ENCODE assay signal across 10 mouse cellular contexts in genomic region chr6:135148506-135148905, GRCm38 (mm10). TPM values are rescaled to one million over a fixed set of nuclear protein-coding genes. Genes with fewer than 3 reads are reported as not detected.
DNase-seq lines count a peak whose midpoint lies in the region; ATAC-seq and TF ChIP-seq lines count a peak whose summit lies in the region.
"Had no signal": no experiment of that assay in that cellular context is flagged by ENCODE, and none has a peak within 500 bp of the region (broad histone marks: within the 10 kb centered on the region; RNA-seq: fewer than 3 reads in every experiment).

No protein-coding gene starts in this region.

- no peak overlapping the region for H3K27ac ChIP-seq in cerebellum, adult 2 months (ENCODE audit: insufficient read depth, low read length)
- H3K27ac ChIP-seq in neural tube, embryonic 12.5 days = no peak overlapping the region
- no peak overlapping the region for H3K27ac ChIP-seq in neural tube, embryonic 15.5 days (replicated peaks)
- H3K27ac ChIP-seq in intestine, postnatal 0 days (ENCODE audit: low read depth, low read length) = no peak overlapping the region
- H3K27ac ChIP-seq in midbrain, embryonic 13.5 days = no peak overlapping the region
- H3K27ac ChIP-seq: heart, embryonic 13.5 days had no signal

- peak; percentile 21; the same call in 1 of the 2 replicates for ATAC-seq in neural tube, embryonic 12.5 days (ENCODE audit: low FRiP score, low read depth)
- ATAC-seq in neural tube, embryonic 15.5 days (ENCODE audit: low FRiP score) = no peak
- ATAC-seq in intestine, postnatal 0 days = no peak
- ATAC-seq in midbrain, embryonic 13.5 days = peak; percentile 29; the same call in 1 of the 2 replicates

- peak; percentile 70 for TF ChIP-seq CTCF in cerebellum, adult 2 months (IDR thresholded peaks at IDR 0.05; ENCODE audit: borderline replicate concordance, insufficient read depth, low read depth, low read length)
- TF ChIP-seq CTCF in intestine, postnatal 0 days (IDR thresholded peaks at IDR 0.05; ENCODE audit: low read depth) = peak; percentile 87

- H3K4me3 ChIP-seq in cerebellum, adult 2 months (replicated peaks; ENCODE audit: insufficient read depth, low read depth, low read length) = no peak overlapping the region
- no peak overlapping the region for H3K4me3 ChIP-seq in neural tube, embryonic 12.5 days
- H3K4me3 ChIP-seq in neural tube, embryonic 15.5 days (replicated peaks) = no peak overlapping the region
- H3K4me3 ChIP-seq in intestine, postnatal 0 days (ENCODE audit: low read depth, low read length) = no peak overlapping the region
- no peak overlapping the region for H3K4me3 ChIP-seq in midbrain, embryonic 13.5 days (replicated peaks)
- H3K4me3 ChIP-seq: heart, embryonic 13.5 days had no signal

- no peak for DNase-seq in cerebellum, adult 2 months
- DNase-seq in cerebellum, adult 11-12 months = no peak
- no peak for DNase-seq in layer of hippocampus, adult 11-12 months (ENCODE audit: low spot score)
- no peak for DNase-seq in layer of hippocampus, postnatal 10 days (ENCODE audit: low spot score in 2 of 2)

- TF ChIP-seq POLR2A in cerebellum, adult 2 months (IDR thresholded peaks at IDR 0.05; ENCODE audit: borderline replicate concordance, insufficient read depth, low read length) = no peak

- 30% methylated on average over 1 of the region's 1 CpGs for WGBS in cerebellum, adult 2 months
- WGBS in neural tube, embryonic 12.5 days = 46% methylated on average over 1 of the region's 1 CpGs
- WGBS in neural tube, embryonic 15.5 days = 53% methylated on average over 1 of the region's 1 CpGs
- 33% methylated on average over 1 of the region's 1 CpGs for WGBS in intestine, postnatal 0 days
- 34% methylated on average over 1 of the region's 1 CpGs for WGBS in midbrain, embryonic 13.5 days

- H3K36me3 ChIP-seq in neural tube, embryonic 12.5 days = no peaks in the 10 kb centered on the region
- no peaks in the 10 kb centered on the region for H3K36me3 ChIP-seq in neural tube, embryonic 15.5 days
- peaks cover 35% of the 10 kb centered on the region for H3K36me3 ChIP-seq in intestine, postnatal 0 days (ENCODE audit: control insufficient read depth, insufficient read depth)
- H3K36me3 ChIP-seq in midbrain, embryonic 13.5 days = no peaks in the 10 kb centered on the region

- no peak overlapping the region for H3K9ac ChIP-seq in neural tube, embryonic 12.5 days
- no peak overlapping the region for H3K9ac ChIP-seq in neural tube, embryonic 15.5 days (replicated peaks)
- no peak overlapping the region for H3K9ac ChIP-seq in intestine, postnatal 0 days (ENCODE audit: low read depth, low read length)
- H3K9ac ChIP-seq in midbrain, embryonic 13.5 days (replicated peaks) = no peak overlapping the region
- H3K9ac ChIP-seq: heart, embryonic 13.5 days had no signal

- no peak overlapping the region for H3K4me2 ChIP-seq in neural tube, embryonic 12.5 days (replicated peaks)
- no peak overlapping the region for H3K4me2 ChIP-seq in neural tube, embryonic 15.5 days
- H3K4me2 ChIP-seq in intestine, postnatal 0 days (replicated peaks; ENCODE audit: low read depth) = no peak overlapping the region
- no peak overlapping the region for H3K4me2 ChIP-seq in midbrain, embryonic 13.5 days (replicated peaks)
- H3K4me2 ChIP-seq: heart, embryonic 13.5 days had no signal

- no peaks in the 10 kb centered on the region for H3K27me3 ChIP-seq in cerebellum, adult 2 months (ENCODE audit: control insufficient read depth, insufficient read depth, low read length)
- H3K27me3 ChIP-seq in neural tube, embryonic 12.5 days (replicated peaks) = no peaks in the 10 kb centered on the region
- H3K27me3 ChIP-seq in neural tube, embryonic 15.5 days (replicated peaks) = no peaks in the 10 kb centered on the region
- H3K27me3 ChIP-seq in intestine, postnatal 0 days (replicated peaks; ENCODE audit: control insufficient read depth, insufficient read depth, low read length) = no peaks in the 10 kb centered on the region
- no peaks in the 10 kb centered on the region; the same call in 1 of the 2 replicates for H3K27me3 ChIP-seq in midbrain, embryonic 13.5 days

- H3K9me3 ChIP-seq in neural tube, embryonic 12.5 days = no peaks in the 10 kb centered on the region
- no peaks in the 10 kb centered on the region for H3K9me3 ChIP-seq in neural tube, embryonic 15.5 days (replicated peaks)
- no peaks in the 10 kb centered on the region for H3K9me3 ChIP-seq in intestine, postnatal 0 days (ENCODE audit: control insufficient read depth)
- no peaks in the 10 kb centered on the region for H3K9me3 ChIP-seq in midbrain, embryonic 13.5 days
- H3K9me3 ChIP-seq: heart, embryonic 13.5 days had no signal

- H3K4me1 ChIP-seq in cerebellum, adult 2 months (ENCODE audit: control insufficient read depth, insufficient read depth, low read length) = no peaks in the 10 kb centered on the region
- no peaks in the 10 kb centered on the region for H3K4me1 ChIP-seq in neural tube, embryonic 12.5 days
- no peaks in the 10 kb centered on the region for H3K4me1 ChIP-seq in neural tube, embryonic 15.5 days
- no peaks in the 10 kb centered on the region for H3K4me1 ChIP-seq in intestine, postnatal 0 days (replicated peaks; ENCODE audit: control insufficient read depth, insufficient read depth, low read length)
- no peaks in the 10 kb centered on the region; the same call in 1 of the 2 replicates for H3K4me1 ChIP-seq in midbrain, embryonic 13.5 days (replicated peaks)
- H3K4me1 ChIP-seq: heart, embryonic 13.5 days had no signal

RNA-seq across cellular contexts. Expression of gene Gprc5d, which starts 30.4 kb away (rescaled TPM):
- 0.16 and 0.18 TPM in 2 replicates for polyA plus RNA-seq in cerebellum, adult 2 months (2012; rRNA removed)
- not detected in 2 replicates for polyA plus RNA-seq in neural tube, embryonic 12.5 days (2016; fragmentation: Nextera tagmentation; extraction: Ambion mirVana)
- not detected in 2 replicates for polyA plus RNA-seq in neural tube, embryonic 15.5 days (2015; fragmentation: Nextera tagmentation; extraction: Ambion mirVana)
- polyA plus RNA-seq in intestine, postnatal 0 days (2015; fragmentation: Nextera tagmentation; extraction: Ambion mirVana) = not detected in 2 replicates
- polyA plus RNA-seq in midbrain, embryonic 13.5 days (2015; fragmentation: Nextera tagmentation; extraction: Ambion mirVana) = 0.12 TPM in 1 of 2 replicates, not detected in the other
- not detected for total RNA-seq in layer of hippocampus, postnatal 10 days (2021)
- polyA plus RNA-seq: heart, embryonic 13.5 days; neural tube, embryonic 14.5 days had no signal

RNA-seq across cellular contexts. Expression of gene Fam234b, which starts 49.3 kb away (rescaled TPM):
- polyA plus RNA-seq in cerebellum, adult 2 months (2012; rRNA removed) = 115 and 118 TPM in 2 replicates
- 53.9 and 57.9 TPM in 2 replicates for polyA plus RNA-seq in neural tube, embryonic 12.5 days (2016; fragmentation: Nextera tagmentation; extraction: Ambion mirVana)
- 99.6 and 105 TPM in 2 replicates for polyA plus RNA-seq in neural tube, embryonic 15.5 days (2015; fragmentation: Nextera tagmentation; extraction: Ambion mirVana)
- 20.9 and 21.7 TPM in 2 replicates for polyA plus RNA-seq in intestine, postnatal 0 days (2015; fragmentation: Nextera tagmentation; extraction: Ambion mirVana)
- polyA plus RNA-seq in midbrain, embryonic 13.5 days (2015; fragmentation: Nextera tagmentation; extraction: Ambion mirVana) = 67.0 and 74.1 TPM in 2 replicates
- total RNA-seq in layer of hippocampus, postnatal 10 days (2021) = 100 to 1,000 TPM; 112 to 127 TPM

RNA-seq across cellular contexts. Expression of gene Hebp1, which starts 49.3 kb away (rescaled TPM):
- 20.8 and 22.9 TPM in 2 replicates for polyA plus RNA-seq in cerebellum, adult 2 months (2012; rRNA removed)
- polyA plus RNA-seq in neural tube, embryonic 12.5 days (2016; fragmentation: Nextera tagmentation; extraction: Ambion mirVana) = 5.2 and 7.1 TPM in 2 replicates
- 6.2 and 10.8 TPM in 2 replicates for polyA plus RNA-seq in neural tube, embryonic 15.5 days (2015; fragmentation: Nextera tagmentation; extraction: Ambion mirVana)
- 62.8 and 78.9 TPM in 2 replicates for polyA plus RNA-seq in intestine, postnatal 0 days (2015; fragmentation: Nextera tagmentation; extraction: Ambion mirVana)
- polyA plus RNA-seq in midbrain, embryonic 13.5 days (2015; fragmentation: Nextera tagmentation; extraction: Ambion mirVana) = 2.7 and 3.4 TPM in 2 replicates
- 10 to 100 TPM; 44.2 to 44.6 TPM for total RNA-seq in layer of hippocampus, postnatal 10 days (2021)

Comparison
In these comparisons a context has a peak if more than half of its experiments do, and no peak if none do; other contexts are left out.
1. ATAC-seq: peak in neural tube, embryonic 12.5 days (single experiment) and midbrain, embryonic 13.5 days (single experiment); none in neural tube, embryonic 15.5 days (single experiment) and intestine, postnatal 0 days (single experiment).